Mouse (Mus musculus) thymus, adult 2 months (tissue): ENCODE data around the gene Otop1. TPM values are rescaled to one million over a fixed set of nuclear protein-coding genes. Genes with fewer than 3 reads are reported as not detected.

Source experiments
- DNase-seq: peaks from one replicate; pipeline ENCODE4 v3.0.0; 2021
- H3K27ac ChIP-seq: fragments of 200-500 bp; 2 replicates; pipeline ENCODE4 v1.5.1; 2012; ENCODE audit warnings: low read length, control low read depth; ENCODE audit not compliant: control insufficient read depth, insufficient read depth
- H3K27me3 ChIP-seq: fragments of 200-500 bp; 2 replicates; pipeline ENCODE4 v1.6.1; 2012; ENCODE audit warnings: mild to moderate bottlenecking, low read length, moderate library complexity, mixed read lengths; ENCODE audit not compliant: control insufficient read depth, insufficient read depth
- H3K36me3 ChIP-seq: fragments of 200-500 bp; 2 replicates; pipeline ENCODE4 v1.6.1; 2012; ENCODE audit warnings: mild to moderate bottlenecking, low read length, moderate library complexity; ENCODE audit not compliant: control insufficient read depth, insufficient read depth
- H3K4me1 ChIP-seq: fragments of 200-500 bp; replicated peaks from 2 replicates; pipeline ENCODE4 v1.6.1; 2012; ENCODE audit warnings: low read length; ENCODE audit not compliant: control insufficient read depth, insufficient read depth
- H3K4me3 ChIP-seq: fragments of 200-500 bp; 2 replicates; pipeline ENCODE4 v1.5.1; 2012; ENCODE audit warnings: mild to moderate bottlenecking, low read length, control low read depth, moderate library complexity; ENCODE audit not compliant: control insufficient read depth, insufficient read depth
- CTCF ChIP-seq: fragments of 200-500 bp; IDR thresholded peaks from 2 replicates; pipeline ENCODE4 v1.5.1; 2012; ENCODE audit warnings: mild to moderate bottlenecking, control low read depth, low read length, moderate library complexity, borderline replicate concordance; ENCODE audit not compliant: control insufficient read depth, poor library complexity, insufficient read depth; ENCODE audit errors: extremely low read depth
- POLR2A ChIP-seq: fragments of 200-500 bp; IDR thresholded peaks from 2 replicates; pipeline ENCODE4 v1.6.1; 2012; ENCODE audit warnings: mild to moderate bottlenecking, low read length, control low read depth, moderate library complexity; ENCODE audit not compliant: control insufficient read depth, poor library complexity, insufficient read depth; ENCODE audit errors: extremely low read depth
- WGBS: fragments of 180-500 bp; shearing (Covaris S2); methylation state at CpG from one replicate; pipeline ENCODE4 v1.1.7; 2018; 5-methylcytosine and 5-hydroxymethylcytosine counted together
- polyA plus RNA-seq: library from polyadenylated mRNA; depleted of rRNA; stranded (reverse); fragments of >200 nt; gene quantifications from 2 replicates; pipeline ENCODE4 v1.2.3, GENCODE M21; 2012; rRNA removed

Gene Otop1
- polyA plus RNA-seq = 2.2 and 5.9 TPM in 2 replicates

- Histone ChIP-seq H3K4me3 (no peak within 1 kb of the TSS), H3K27ac (no peak within 1 kb of the TSS), H3K27me3 (peaks cover 13% of the 10 kb centered on the region; the same call in 1 of the 2 replicates), H3K36me3 (no peaks in the 10 kb centered on the region; the same call in 1 of the 2 replicates), H3K4me1 (no peaks in the 10 kb centered on the region)
- DNase-seq = no peak
- 44% methylated on average over 4 of the region's 4 CpGs for WGBS
- TF ChIP-seq POLR2A = no peak
- no peak for TF ChIP-seq CTCF
These were observed at the start of gene Otop1 for GRCm38 (mm10) chr5:38275771-38276170. Gene Otop1 (plus strand): TSS chr5:38275972.

- H3K27me3 ChIP-seq = no peaks in the 10 kb centered on the region
- 0 out of 2 replicates have a peak, but pooled peaks cover 3% of the 10 kb centered on the region for H3K36me3 ChIP-seq
- TF ChIP-seq CTCF (peak; percentile 84), POLR2A (no peak)
- H3K4me1 ChIP-seq = no peaks in the 10 kb centered on the region
- DNase-seq = peak; percentile 65
- 84% methylated on average over 4 of the region's 4 CpGs for WGBS
- H3K4me3 ChIP-seq = no peak overlapping the region
- H3K27ac ChIP-seq = no peak overlapping the region
These were observed 40.4 kb upstream of the Otop1 start for GRCm38 (mm10) chr5:38235422-38235821.

DNA sequence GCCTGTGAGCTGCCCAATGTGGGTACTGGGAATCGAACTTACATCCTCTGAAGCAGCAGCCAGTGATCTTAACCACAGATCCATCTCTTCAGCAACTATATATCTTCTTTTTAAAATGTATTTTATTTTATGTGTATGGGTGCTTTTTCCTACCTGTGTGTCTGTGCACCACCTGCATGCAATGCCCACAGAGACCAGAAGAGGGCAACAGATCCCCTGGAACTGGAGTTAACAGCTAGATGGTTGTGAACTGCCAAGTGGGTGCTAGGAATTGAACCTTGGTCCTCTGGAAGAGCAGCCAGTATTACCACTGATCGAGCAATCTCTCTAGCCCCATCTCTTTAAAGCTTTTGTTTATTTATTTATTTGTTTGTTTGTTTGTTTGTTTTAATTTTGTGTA is 39.1 kb upstream of the Otop1 start:
- WGBS = 96% methylated on average over 2 of the region's 2 CpGs
- no peak for DNase-seq
- TF ChIP-seq POLR2A = no peak
- TF ChIP-seq CTCF = no peak
- Histone ChIP-seq H3K4me1 (no peaks in the 10 kb centered on the region), H3K27ac (no peak overlapping the region), H3K4me3 (no peak overlapping the region), H3K27me3 (no peaks in the 10 kb centered on the region), H3K36me3 (0 out of 2 replicates have a peak, but pooled peaks cover 3% of the 10 kb centered on the region)

GRCm38 (mm10) chr5:38240727-38241472 is 34.9 kb upstream of the Otop1 start:
- TF ChIP-seq POLR2A (no peak), CTCF (no peak)
- Histone ChIP-seq H3K4me1 (no peaks in the 10 kb centered on the region), H3K27ac (no peak overlapping the region), H3K36me3 (no peaks in the 10 kb centered on the region), H3K4me3 (no peak overlapping the region), H3K27me3 (no peaks in the 10 kb centered on the region)
- 87% methylated on average over 5 of the region's 5 CpGs for WGBS
- no peak for DNase-seq

- TF ChIP-seq CTCF (no peak), POLR2A (no peak)
- Histone ChIP-seq H3K27ac (no peak overlapping the region), H3K4me1 (no peaks in the 10 kb centered on the region), H3K27me3 (no peaks in the 10 kb centered on the region), H3K4me3 (no peak overlapping the region), H3K36me3 (no peaks in the 10 kb centered on the region)
- 94% methylated on average over 3 of the region's 3 CpGs for WGBS
- no peak for DNase-seq
These were observed 34.3 kb upstream of the Otop1 start for GRCm38 (mm10) chr5:38241473-38241834.

GRCm38 (mm10) chr5:38241966-38242365 is 33.8 kb upstream of the Otop1 start:
- 90% methylated on average over 6 of the region's 6 CpGs for WGBS
- Histone ChIP-seq H3K4me1 (no peaks in the 10 kb centered on the region), H3K4me3 (no peak overlapping the region), H3K27ac (no peak overlapping the region), H3K36me3 (no peaks in the 10 kb centered on the region), H3K27me3 (no peaks in the 10 kb centered on the region)
- TF ChIP-seq CTCF (no peak), POLR2A (no peak)
- no peak for DNase-seq
